Mouse (Mus musculus) kidney, postnatal 10 days (tissue): Measurements from ENCODE around the gene Plce1.
A peak's percentile ranks its signal among the peaks of the same experiment; 100 is the strongest.

Source experiments
- DNase-seq: peaks from one replicate; pipeline ENCODE4 v3.0.0; 2021; ENCODE audit warnings: mixed read lengths

Gene Plce1

DNA sequence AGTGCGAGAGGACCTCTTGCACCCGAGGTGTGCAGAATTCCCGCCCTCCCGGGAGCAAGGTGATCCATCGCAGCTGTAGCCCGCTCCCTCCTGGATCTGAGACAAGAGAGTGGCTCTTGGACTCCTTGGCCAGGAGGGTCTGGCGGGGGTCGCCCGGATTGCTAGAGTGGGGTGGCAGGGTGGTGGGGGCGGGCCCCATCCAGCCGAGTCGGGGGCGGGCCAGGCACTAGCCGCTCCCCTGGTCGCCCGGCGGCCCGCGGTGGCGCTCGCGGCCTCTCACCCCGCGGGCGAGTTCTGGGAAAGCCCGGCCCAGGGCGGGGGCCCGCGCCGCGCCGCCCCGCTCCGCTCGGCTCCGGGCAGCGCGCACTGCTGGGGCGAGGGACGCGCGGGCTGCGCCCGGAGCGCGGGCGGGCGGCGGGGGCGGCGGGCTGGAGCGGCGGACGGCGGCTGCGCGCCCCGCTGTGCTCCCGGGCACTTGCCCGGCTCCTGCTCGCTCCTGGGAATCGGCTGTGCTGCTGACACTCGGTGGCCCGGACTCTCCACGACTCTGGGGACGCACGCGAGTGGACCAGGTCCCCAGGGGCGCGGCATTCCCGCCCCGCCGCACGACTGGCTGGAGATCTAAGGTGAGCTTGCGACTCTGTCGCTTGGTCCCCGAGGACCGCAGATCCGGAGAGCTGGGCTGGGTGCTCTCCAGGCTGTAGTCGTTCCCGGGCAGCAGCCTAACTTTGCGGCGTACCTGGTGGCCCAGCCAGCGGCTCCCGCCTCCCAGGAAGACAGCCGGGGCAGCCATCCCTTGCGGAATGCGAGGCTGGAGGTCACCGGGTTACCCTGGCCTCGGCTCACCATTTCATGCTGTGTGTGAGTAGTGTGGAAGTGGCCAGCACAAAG, at the start of gene Plce1:
Gene Plce1 (plus strand): TSS at position 379 of the 891 bp plus-strand sequence.
- peak; percentile 51 for DNase-seq

DNA sequence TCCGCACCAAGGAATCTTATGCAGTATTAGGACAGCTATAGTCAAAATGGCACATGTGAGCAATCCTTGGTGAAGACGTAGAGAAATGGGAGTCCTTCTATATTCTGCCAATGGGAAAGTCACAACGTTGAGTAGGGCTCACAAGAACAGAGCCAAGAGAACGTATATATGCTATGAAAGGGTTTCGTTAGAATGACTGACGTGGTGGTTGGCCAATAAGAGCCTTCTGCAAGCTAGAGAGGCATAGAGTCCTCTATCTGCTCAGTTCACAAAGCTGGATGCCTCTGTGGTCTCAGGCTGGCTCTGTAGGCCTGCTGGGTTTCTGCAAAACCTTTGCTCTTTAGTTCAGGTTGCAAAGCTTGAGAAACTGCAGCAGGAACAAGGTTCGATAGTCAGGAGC, 49.6 kb upstream of the Plce1 start:
- DNase-seq: no peak

DNA sequence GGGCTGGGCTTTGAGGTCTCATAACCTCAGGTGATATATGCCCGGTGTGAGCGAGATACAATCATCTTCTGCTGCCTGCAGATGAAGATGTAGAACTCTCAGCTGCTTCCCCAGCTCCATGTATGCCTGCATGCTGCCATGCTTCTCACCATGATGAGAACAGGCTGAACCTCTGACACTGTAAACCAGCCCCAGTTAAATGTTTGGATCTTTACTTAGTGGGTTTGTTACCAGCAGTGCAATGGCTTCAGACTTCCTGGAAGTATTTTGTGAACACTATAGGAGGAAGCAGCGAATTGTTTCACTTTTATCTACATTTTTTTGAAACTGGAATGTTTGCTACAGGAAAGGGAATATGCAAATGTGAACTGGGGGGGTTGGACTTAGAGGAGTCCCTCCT, 48.9 kb upstream of the Plce1 start:
- DNase-seq: no peak

DNA sequence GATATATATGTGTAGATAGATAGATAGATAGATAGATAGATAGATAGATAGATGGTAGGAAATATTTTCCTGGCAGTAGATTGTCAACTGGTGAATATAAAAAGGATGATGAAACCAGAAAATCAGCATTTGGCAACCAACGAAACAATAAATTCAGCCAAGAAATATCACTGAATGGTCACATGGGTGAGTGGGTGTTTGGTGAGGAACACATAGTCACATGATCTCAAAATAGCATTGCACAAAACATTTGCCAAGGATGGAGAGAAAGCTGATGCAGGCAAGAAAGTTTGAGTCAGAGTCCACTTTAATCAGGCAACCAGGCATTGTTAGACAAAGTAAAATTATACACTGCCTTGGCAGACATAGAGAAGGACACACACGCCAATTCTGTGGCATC, 47.5 kb upstream of the Plce1 start:
- DNase-seq: no peak

DNA sequence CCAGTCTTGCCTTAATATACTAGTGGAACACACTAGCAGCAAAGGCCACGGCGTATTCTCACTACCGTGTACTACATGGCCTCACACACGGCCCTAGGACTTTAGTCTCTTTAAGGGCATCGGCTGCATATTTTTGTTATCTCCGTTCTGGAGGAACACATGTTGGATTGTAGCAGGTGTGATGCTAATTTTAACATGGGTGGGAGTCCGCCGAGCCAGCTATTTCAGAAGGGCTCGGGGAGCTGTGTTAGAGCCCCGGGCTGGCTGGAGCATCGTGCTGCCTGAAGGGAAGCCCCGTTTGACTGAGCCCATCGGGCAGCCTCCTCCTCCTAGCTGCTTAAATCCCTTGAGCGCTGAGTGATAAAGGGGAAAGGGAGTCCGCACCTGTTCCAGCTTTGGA, 45.7 kb upstream of the Plce1 start:
- DNase-seq: no peak

DNA sequence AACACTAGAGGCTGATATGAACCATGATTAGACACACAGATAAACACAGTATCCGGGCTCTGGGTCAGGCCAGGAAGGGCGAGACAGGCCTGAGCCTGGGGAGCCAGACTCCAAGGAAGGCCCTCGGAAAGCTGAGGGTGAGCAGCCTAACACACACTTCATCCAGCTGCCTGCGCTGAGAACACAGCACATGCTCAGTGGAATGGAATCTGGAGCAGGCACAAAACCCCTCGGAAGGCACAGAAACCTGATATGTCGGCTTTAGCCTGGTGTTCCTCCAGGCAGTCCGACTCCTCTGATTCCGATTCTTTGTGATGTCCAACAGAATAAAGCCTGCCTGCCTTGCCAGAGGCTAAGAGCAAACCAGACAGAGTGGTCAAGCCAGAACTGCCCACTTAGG, 39.0 kb upstream of the Plce1 start:
- DNase-seq: no peak

DNA sequence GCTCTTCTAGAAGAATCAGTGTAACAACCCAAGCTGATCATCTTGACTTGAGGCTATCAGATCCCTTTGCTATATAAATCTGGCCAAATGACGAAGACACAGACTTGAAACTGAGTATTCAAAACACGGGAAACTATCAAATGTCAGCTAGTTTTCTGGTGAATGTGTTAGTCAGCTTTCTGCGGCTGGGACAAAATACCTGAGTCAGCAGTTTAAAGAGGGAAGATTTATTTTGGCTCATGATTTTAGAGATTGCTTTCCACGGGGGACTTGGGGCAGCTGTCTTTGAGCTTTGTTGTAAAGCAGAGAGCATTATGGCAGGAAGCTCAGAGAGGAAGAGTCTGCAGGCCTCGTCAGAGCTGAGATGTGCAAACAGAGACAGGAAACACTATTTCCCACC, 35.2 kb upstream of the Plce1 start:
- no peak for DNase-seq

DNA sequence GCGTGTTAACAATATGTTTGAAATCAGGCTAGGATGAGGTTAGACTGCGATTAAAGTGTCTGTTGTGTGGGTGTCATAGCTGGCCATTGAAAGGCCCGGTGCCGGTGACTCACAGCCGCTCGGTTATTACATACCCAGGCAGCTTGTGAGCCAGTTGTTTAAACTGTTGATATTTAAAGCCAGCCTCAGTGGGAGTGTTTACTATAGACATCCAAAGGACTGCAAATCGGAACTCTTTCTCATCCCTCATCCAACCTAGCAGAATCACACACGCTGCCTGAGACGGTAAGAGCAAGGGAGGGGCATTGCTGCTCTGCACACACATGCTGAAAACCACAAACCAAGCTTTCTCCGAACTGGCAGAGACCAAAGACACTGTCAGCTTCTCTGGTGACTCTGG, 25.7 kb upstream of the Plce1 start:
- DNase-seq: no peak

DNA sequence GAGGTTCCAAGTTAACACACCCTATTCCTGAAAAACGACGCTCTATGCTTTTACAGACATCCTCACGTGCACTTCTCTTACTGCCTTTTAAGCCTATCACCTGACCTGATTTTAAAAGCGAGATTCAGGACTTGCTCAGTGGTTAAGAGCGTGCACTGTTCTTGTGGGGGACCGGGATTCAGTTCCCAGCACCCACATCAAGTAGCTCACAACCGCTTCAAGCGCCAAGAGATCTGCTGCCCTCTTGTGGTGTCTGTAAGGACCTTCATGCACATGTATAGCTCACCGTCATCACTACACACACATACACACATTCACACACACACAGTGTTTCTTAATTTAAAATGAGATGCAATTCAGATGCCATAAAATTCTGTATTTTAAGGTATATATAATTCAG, 21.9 kb upstream of the Plce1 start:
- DNase-seq: no peak

DNA sequence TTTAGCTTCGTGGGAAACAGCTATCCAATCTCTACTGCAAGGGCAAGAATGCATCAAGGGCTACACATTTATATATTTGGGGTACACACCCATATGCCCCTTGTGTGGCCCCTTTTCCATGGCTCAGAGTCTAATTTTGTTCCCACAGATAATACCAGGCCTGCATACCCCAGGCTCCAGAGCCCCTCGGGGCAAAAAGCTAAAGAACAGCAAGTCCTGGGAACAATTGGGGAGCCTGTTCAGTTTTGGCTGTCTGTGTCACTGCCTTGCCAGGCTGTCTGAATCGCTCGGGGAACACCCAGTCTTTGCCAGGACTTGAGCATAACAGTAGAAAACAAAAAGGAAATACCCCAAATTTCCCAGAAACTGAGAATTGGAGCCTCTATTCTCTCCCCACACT, 20.2 kb upstream of the Plce1 start:
- no peak for DNase-seq

DNA sequence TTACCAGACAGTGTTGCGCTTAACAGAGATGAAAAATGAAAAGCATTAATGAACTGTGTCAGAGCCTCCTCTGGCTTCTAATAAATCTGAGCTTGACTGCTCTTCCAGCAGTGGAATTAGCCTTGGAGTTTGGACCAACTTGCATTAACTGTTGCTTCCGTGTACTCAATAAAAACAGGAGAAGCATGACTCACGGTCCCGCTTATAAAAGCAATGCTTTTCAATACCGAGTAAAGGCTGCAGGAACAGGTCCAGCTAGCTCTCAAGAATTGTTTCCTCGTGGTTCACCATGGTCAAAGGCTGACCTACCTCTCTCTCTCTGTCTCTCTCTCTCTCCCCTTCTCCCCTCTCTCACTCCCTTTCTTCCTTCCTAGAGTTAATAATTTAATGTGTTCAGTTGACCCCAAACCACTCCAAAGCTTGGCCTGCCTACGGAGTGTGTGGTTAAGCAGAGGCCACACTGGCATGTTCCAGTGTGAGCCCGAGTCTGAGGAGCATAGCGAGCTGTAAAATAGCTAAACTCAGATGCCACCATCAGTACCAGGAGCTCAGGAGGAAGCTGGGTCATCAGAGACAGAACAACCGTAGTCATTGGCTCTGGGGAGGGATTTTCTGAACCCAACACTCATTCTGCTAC, 10.5 kb upstream of the Plce1 start:
- DNase-seq: no peak

DNA sequence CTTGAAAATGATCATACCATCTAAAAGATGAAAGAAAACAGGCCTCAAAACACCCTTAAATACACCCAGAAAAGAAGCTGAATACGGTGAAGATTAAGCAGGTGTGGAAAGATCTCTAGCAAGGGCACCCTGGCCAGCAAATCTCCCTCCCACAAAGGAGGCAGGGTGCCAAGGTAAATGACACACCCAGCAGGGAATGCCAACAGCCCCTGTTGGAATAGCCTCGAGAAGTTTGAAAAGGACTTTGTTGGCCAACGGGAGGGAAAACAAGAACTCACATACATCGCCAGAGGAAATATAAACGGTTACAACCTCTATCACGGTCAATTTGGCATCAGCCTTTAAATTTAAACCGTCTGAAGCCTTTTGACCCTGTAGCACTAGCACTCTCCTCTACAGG, 5.5 kb upstream of the Plce1 start:
- DNase-seq: no peak

DNA sequence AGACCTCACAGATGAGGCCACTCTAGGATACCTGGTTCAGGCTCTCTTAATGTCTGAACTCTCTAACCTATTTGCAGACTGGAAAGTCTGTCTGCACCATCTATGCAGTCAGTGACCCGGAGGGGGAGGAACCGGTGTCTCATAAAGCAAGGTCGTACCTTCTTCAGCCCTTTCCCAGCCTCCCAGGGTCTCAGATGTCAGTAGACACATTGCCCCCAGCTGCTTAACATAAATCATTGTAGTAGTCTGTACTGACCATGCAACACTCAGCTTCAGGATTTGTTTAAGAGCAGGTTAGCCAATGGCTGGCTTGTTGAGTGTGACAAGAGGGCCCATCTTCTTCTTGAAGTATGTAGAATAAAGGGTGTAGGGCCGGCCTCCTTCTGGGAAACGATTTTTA, 2.6 kb upstream of the Plce1 start:
- no peak for DNase-seq

DNA sequence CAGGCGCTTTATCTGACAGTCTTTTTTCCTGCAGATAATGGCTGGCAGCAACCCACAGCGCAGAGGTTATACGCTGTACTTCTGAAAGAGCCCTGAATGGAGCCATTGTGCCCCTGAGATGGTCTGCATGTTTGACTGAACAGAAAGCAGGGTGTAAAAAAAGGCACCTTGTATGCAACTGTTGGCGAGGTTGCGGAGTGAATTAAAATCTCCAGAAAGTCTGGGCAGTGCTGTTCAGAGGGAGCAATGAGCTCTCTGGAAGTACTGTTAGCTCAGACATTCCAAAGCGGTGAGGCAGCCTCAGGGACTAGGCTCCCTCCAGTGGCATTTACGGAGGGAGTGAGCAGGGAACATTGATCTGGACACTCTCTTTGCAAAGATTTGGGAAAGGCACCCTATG, 2.0 kb upstream of the Plce1 start:
- peak; percentile 32 for DNase-seq

DNA sequence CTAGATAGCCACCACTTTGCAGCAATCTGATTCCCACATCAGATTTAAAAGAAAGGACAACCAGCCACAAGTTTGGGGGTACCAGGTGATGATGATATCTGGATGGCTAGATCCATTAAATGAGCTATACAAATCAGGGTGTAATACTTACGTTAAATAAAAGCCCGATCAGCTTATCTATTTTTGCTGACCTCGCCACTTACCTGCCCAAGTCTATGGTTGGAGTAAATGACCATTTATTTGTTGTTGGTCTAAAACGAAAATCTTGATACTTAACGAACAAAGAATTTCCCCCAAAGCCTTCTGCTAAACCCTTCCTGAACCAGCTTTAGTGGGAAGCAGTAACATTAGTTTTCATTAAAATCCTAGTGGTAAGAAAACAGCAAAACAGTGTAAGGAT, 1.4 kb upstream of the Plce1 start:
- DNase-seq: no peak

DNA sequence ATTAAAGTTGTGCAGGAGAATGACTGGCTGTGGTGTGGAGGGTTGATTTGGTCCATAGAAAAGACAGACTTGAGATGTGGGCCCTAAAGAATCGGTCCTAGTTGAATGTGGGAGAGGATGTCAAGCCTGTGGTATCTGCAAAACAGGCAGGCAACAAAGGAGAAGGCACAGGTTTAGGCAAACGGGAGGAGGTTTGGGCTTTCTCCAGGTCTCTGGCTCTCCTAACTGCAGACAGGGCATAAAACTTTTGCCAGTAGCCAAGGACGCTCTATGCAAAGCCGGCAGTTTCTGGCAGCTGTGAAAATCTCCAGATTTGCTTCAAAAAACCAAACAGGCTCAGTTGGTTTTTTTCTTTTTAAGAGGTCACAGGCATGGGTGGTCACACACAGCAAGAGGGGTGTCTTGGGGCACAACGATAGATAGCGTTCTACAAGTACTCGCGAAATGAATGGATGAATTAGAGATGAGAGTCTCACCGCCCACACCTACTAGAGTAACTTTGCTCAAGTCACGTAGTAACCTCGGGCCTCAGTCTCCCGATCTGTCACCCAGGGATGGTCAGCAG, 671 bp upstream of the Plce1 start:
- no peak for DNase-seq

DNA sequence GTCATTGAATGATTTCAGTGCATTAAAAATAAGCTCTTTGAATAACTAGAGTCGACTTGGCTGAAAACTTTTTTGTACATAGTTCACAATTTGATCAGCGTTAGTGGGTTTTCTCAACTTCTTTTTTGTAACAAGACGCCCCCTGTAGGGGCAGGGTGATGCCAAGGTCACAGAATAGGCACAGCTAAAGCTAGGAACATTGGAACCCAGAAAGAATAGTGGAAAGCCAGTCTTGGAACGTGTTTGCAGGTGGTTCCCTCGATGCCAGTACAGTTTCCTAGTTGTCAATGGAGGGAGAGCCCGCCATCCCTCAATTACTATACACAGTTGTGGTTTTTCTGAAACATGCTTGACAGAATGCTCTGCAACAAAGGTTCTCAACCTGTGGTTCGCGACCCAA, 997 bp downstream of the Plce1 start:
- DNase-seq: no peak

DNA sequence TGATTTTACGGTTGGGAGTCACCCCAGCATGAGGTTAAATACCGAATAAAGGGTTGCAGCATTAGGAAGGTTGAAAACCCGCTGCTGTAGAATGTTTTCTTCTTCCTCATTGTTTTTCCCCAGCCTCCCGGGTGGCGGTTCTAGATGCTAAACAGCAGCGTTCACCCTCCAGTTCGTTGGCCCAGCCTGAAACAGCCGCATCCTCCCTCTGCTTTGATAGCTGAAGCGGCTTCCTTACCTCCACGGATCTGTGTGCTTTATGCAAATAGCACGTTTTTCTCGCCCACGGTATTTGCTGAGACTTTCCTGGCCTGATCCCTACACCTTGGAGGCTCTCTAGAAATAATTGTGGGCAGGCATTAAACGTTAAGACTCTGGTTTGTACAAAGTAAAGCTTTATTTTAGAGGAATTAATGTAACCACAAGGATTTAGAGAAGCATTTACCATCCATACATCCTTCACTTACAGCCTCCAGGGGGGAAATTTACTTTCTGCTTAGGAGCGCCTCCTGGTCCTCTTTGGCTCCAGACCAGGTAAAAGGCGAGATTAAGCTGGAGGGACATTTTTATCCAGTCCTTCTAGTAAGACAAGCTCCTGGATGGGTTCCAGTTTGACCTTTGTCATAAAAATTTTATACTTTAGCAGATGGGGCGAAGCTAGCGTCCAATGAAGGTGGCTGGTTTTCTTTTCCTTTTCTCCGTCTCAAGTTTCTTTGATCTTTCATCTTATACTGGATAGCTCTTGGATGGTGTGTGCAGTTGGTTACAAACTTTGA, 1.7 kb downstream of the Plce1 start:
- DNase-seq: no peak

DNA sequence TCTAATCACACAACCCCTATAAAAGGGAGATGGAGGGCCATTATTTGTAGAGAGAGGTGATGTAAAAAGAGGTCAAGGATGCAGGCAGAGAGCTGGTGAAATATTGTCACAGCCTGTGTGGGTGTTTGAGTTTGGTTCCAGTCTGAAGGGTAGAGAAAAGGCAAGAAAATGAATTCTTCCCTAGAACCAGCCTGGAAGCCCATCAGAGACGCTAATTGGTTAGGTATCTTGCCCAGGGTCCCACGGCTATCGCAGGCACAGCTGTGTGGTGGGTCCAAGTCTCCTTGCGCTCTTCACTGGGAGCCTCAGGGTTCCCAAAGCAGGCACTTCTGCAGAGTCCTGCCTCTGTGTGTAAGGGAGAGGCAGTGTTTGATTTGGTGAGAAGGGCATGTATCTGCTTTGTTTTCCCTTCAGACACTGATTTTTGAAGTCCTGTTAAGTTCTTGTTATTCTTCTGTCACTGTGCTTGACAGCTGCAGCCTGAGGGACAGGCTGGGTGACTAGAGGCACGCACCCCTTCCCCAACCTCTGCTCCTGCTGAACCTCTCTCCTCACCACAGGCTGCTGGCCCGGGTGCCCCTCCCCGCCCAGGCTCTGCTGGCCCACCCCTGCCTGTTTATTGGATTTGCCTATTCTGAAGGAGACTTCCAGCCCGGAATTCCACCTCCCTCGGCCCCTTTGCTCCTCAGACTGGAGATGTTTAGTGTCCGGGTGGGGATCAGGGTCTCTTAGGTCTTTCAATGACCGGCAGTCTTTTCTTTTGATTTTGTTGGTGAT, 5.1 kb downstream of the Plce1 start:
- DNase-seq: no peak

DNA sequence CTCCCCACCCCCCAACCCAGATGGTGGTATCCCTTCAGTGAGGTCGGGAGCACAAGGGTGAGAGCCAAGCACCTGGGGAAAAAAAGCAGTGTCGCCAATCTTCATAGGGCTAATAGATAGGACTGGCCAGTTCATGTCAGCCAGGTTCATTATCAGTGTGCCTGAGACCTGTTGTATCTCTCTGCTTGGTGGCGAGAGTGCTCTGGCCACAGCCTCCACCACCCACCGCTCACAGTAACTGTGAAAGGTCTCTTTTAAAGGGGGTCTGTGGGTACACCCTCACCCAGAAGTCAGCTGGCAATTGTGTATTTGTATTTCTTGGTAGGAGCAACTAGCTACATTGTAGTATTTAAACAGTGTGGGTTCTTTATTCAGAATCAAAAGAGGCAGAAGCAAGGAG, 6.6 kb downstream of the Plce1 start:
- DNase-seq: no peak

DNA sequence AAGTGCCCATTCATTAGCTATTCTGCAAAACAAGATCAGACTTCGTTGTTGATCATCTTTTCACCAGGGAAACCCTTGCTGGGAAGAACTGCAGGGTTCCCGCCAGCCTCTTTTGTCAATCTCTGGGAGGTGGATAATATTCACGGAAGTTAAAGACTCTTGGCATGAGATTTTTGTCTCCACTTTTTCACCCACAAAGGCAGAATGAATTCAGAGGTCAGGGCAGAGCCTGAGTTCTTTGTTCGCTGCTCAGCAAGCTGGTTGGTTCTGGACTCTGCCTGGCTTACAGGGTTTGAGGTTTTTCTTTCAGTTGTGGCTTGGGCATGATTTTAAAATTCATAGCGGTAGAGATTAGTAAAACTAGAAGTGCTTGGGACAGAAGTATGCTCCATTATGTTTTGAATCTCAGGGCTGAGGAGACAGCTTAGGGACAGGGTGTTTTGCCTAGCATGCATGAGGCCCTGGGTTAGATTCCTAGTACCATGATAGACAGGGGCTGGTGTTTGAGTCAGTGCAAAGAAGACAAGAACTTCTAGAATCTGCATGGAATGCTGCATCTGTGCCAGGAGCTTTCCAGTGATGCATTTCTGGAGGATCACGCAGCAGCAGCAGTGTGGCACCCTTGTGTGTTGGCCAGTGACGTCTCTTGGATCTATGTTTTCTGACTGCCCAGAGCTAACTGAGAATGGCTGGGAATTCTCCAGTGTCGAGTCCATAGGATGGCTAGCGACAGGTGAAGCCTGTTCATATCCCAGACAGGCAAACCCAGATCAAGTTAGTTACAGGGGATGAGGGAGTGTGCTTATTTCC, 7.4 kb downstream of the Plce1 start:
- no peak for DNase-seq

DNA sequence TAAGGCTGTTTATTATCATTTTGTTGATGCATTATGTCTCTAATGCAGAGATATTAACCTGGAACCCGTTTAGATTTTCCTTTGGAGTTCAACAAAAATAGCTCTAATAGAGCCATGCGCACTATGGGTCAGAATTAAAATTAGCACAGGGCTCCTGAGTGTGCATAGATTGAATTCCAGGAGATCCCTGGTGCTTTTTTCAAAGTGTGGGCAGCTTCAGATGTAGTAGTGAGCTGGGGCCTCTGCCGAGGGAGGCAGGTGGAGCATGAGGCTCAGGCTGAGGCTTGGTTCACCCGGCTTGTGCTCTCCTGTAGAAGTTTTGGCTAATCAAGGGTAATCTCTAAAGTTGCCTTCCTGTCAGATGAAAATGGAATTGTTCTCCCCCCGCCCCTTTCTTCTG, 17.3 kb downstream of the Plce1 start:
- DNase-seq: no peak
